Mouse (Mus musculus): ENCODE measurements around the gene Ano6. TPM values are rescaled to one million over a fixed set of nuclear protein-coding genes. Genes with fewer than 3 reads are reported as not detected.
A peak's percentile ranks its signal among the peaks of the same experiment; 100 is the strongest.

Ano6 gene
- polyA plus RNA-seq, 1 experiment: 63.1 TPM

- H3K4me1 ChIP-seq (ENCODE audit: control insufficient read depth, insufficient read depth, low read length): no peaks in the 10 kb centered on the region
- TF ChIP-seq POLR2A (IDR thresholded peaks at IDR 0.05; ENCODE audit: borderline replicate concordance, extremely low read depth, low read depth, low read length) (no peak), CTCF (IDR thresholded peaks at IDR 0.05; ENCODE audit: insufficient read depth, low read length) (no peak)
- DNase-seq: no peak
- WGBS: 83% methylated on average over 2 of the region's 2 CpGs
- no peak overlapping the region for H3K4me3 ChIP-seq (replicated peaks; ENCODE audit: extremely low read depth, low read depth, low read length)
Measured at GRCm38 (mm10) chr15:95777743-95778142, 12.9 kb upstream of the Ano6 start.

- 89% methylated on average over 4 of the region's 4 CpGs for WGBS
- no peaks in the 10 kb centered on the region for H3K4me1 ChIP-seq (ENCODE audit: control insufficient read depth, insufficient read depth, low read length)
- no peak for DNase-seq
- H3K4me3 ChIP-seq (replicated peaks; ENCODE audit: extremely low read depth, low read depth, low read length): no peak overlapping the region
- TF ChIP-seq CTCF (IDR thresholded peaks at IDR 0.05; ENCODE audit: insufficient read depth, low read length) (no peak), POLR2A (IDR thresholded peaks at IDR 0.05; ENCODE audit: borderline replicate concordance, extremely low read depth, low read depth, low read length) (no peak)
Measured at GRCm38 (mm10) chr15:95778710-95779109, 11.9 kb upstream of the Ano6 start.

- 91% methylated on average over 4 of the region's 4 CpGs for whole genome bisulfite sequencing
Measured at GRCm38 (mm10) chr15:95786624-95787023, 4.0 kb upstream of the Ano6 start.

GRCm38 (mm10) chr15:95787578-95787977 lies 3.1 kb upstream of the Ano6 start:
- Histone ChIP-seq H3K4me3 (replicated peaks; ENCODE audit: extremely low read depth, low read depth, low read length) (no peak overlapping the region), H3K4me1 (ENCODE audit: control insufficient read depth, insufficient read depth, low read length) (peaks cover 3% of the 10 kb centered on the region; the same call in 1 of the 2 replicates)
- WGBS: 51% methylated on average over 3 of the region's 3 CpGs
- TF ChIP-seq POLR2A (IDR thresholded peaks at IDR 0.05; ENCODE audit: borderline replicate concordance, extremely low read depth, low read depth, low read length): no peak
- TF ChIP-seq CTCF (IDR thresholded peaks at IDR 0.05; ENCODE audit: insufficient read depth, low read length): peak; percentile 63
- no peak for DNase-seq

More at GRCm38 (mm10) chr15:95786624-95787023, 4.0 kb upstream of the Ano6 start:
- Histone ChIP-seq H3K4me1 (ENCODE audit: control insufficient read depth, insufficient read depth, low read length) (0 out of 2 replicates have a peak, but pooled peaks cover under 1% of the 10 kb centered on the region), H3K4me3 (replicated peaks; ENCODE audit: extremely low read depth, low read depth, low read length) (no peak overlapping the region)
- TF ChIP-seq CTCF (IDR thresholded peaks at IDR 0.05; ENCODE audit: insufficient read depth, low read length) (no peak), POLR2A (IDR thresholded peaks at IDR 0.05; ENCODE audit: borderline replicate concordance, extremely low read depth, low read depth, low read length) (no peak)
- DNase-seq: no peak

GRCm38 (mm10) chr15:95789562-95790528 lies 798 bp upstream of the Ano6 start:
- no peak for TF ChIP-seq CTCF (IDR thresholded peaks at IDR 0.05; ENCODE audit: insufficient read depth, low read length)
- TF ChIP-seq POLR2A (IDR thresholded peaks at IDR 0.05; ENCODE audit: borderline replicate concordance, extremely low read depth, low read depth, low read length): no peak
- peaks cover 15% of the 10 kb centered on the region for H3K4me1 ChIP-seq (ENCODE audit: control insufficient read depth, insufficient read depth, low read length)
- WGBS: 32% methylated on average over 32 of the region's 32 CpGs
- H3K4me3 ChIP-seq (replicated peaks; ENCODE audit: extremely low read depth, low read depth, low read length): peak overlapping the region; percentile 83
- DNase-seq: no peak

- 1% methylated on average over 32 of the region's 32 CpGs for WGBS
Measured at GRCm38 (mm10) chr15:95791141-95791791, 623 bp downstream of the Ano6 start.

GRCm38 (mm10) chr15:95791855-95792254 lies 1.2 kb downstream of the Ano6 start:
- 26% methylated on average over 5 of the region's 5 CpGs for WGBS
- peak overlapping the region; percentile 83 for H3K4me3 ChIP-seq (replicated peaks; ENCODE audit: extremely low read depth, low read depth, low read length)
- peaks cover 21% of the 10 kb centered on the region for H3K4me1 ChIP-seq (ENCODE audit: control insufficient read depth, insufficient read depth, low read length)
- TF ChIP-seq POLR2A (IDR thresholded peaks at IDR 0.05; ENCODE audit: borderline replicate concordance, extremely low read depth, low read depth, low read length) (no peak), CTCF (IDR thresholded peaks at IDR 0.05; ENCODE audit: insufficient read depth, low read length) (no peak)
- DNase-seq: no peak

More at GRCm38 (mm10) chr15:95791141-95791791, 623 bp downstream of the Ano6 start:
- DNase-seq: no peak
- H3K4me1 ChIP-seq (ENCODE audit: control insufficient read depth, insufficient read depth, low read length): peaks cover 19% of the 10 kb centered on the region
- no peak; the same call in 1 of the 2 replicates for TF ChIP-seq POLR2A (IDR thresholded peaks at IDR 0.05; ENCODE audit: borderline replicate concordance, extremely low read depth, low read depth, low read length)
- TF ChIP-seq CTCF (IDR thresholded peaks at IDR 0.05; ENCODE audit: insufficient read depth, low read length): no peak
- peak overlapping the region; percentile 83 for H3K4me3 ChIP-seq (replicated peaks; ENCODE audit: extremely low read depth, low read depth, low read length)

GRCm38 (mm10) chr15:95792261-95793260 lies 1.9 kb downstream of the Ano6 start:
- DNase-seq: no peak
- TF ChIP-seq CTCF (IDR thresholded peaks at IDR 0.05; ENCODE audit: insufficient read depth, low read length) (peak; percentile 58), POLR2A (IDR thresholded peaks at IDR 0.05; ENCODE audit: borderline replicate concordance, extremely low read depth, low read depth, low read length) (no peak)
- Histone ChIP-seq H3K4me3 (replicated peaks; ENCODE audit: extremely low read depth, low read depth, low read length) (no peak overlapping the region), H3K4me1 (ENCODE audit: control insufficient read depth, insufficient read depth, low read length) (peaks cover 21% of the 10 kb centered on the region)
- WGBS: 64% methylated on average over 25 of the region's 25 CpGs
